Mouse (Mus musculus): ENCODE results near the gene Dusp12. TPM values are rescaled to one million over a fixed set of nuclear protein-coding genes. Genes with fewer than 3 reads are reported as not detected.

Dusp12 gene
- total and polyA plus RNA-seq, 2 experiments from 2014 or later, result 37.4 to 41.0 TPM

GRCm38 (mm10) chr1:170834756-170835155 lies 50.6 kb downstream of the Dusp12 start:
- Histone ChIP-seq H3K27me3 (ENCODE audit: insufficient read depth, low read length) (no peaks in the 10 kb centered on the region), H3K4me2 (ENCODE audit: low read depth) (no peak overlapping the region), H3K4me1 (ENCODE audit: insufficient read depth) (no peaks in the 10 kb centered on the region), H3K27ac (ENCODE audit: low read depth, low read length) (no peak overlapping the region), H3K9ac (no peak overlapping the region), H3K36me3 (ENCODE audit: insufficient read depth) (no peaks in the 10 kb centered on the region; the same call in 1 of the 2 replicates), H3K9me3 (ENCODE audit: low read length) (no peaks in the 10 kb centered on the region), H3K4me3 (ENCODE audit: low read depth, low read length) (no peak overlapping the region)
- 70% methylated on average over 9 of the region's 9 CpGs for WGBS
- DNase-seq, result no peak
- TF ChIP-seq CTCF (IDR thresholded peaks at IDR 0.05; ENCODE audit: low read depth), result no peak
- no peak for ATAC-seq

GRCm38 (mm10) chr1:170829781-170830180 lies 55.6 kb downstream of the Dusp12 start:
- no peaks in the 10 kb centered on the region for H3K9me3 ChIP-seq (ENCODE audit: low read length)
- no peak for ATAC-seq
- H3K4me2 ChIP-seq (ENCODE audit: low read depth), result no peak overlapping the region
- H3K4me3 ChIP-seq (ENCODE audit: low read depth, low read length), result no peak overlapping the region
- no peak for DNase-seq
- no peak overlapping the region for H3K9ac ChIP-seq
- no peak overlapping the region for H3K27ac ChIP-seq (ENCODE audit: low read depth, low read length)
- H3K27me3 ChIP-seq (ENCODE audit: insufficient read depth, low read length), result no peaks in the 10 kb centered on the region
- H3K4me1 ChIP-seq (ENCODE audit: insufficient read depth), result no peaks in the 10 kb centered on the region
- H3K36me3 ChIP-seq (ENCODE audit: insufficient read depth), result no peaks in the 10 kb centered on the region; the same call in 1 of the 2 replicates
- 80% methylated on average over 1 of the region's 1 CpGs for WGBS
- TF ChIP-seq CTCF (IDR thresholded peaks at IDR 0.05; ENCODE audit: low read depth), result no peak

GRCm38 (mm10) chr1:170829344-170829743 lies 56.0 kb downstream of the Dusp12 start:
- ATAC-seq (no peak), DNase-seq (no peak)
- 77% methylated on average over 6 of the region's 6 CpGs for WGBS
- Histone ChIP-seq H3K36me3 (ENCODE audit: insufficient read depth) (no peaks in the 10 kb centered on the region; the same call in 1 of the 2 replicates), H3K4me3 (ENCODE audit: low read depth, low read length) (no peak overlapping the region), H3K27me3 (ENCODE audit: insufficient read depth, low read length) (no peaks in the 10 kb centered on the region), H3K4me1 (ENCODE audit: insufficient read depth) (no peaks in the 10 kb centered on the region), H3K9me3 (ENCODE audit: low read length) (no peaks in the 10 kb centered on the region), H3K9ac (no peak overlapping the region), H3K4me2 (ENCODE audit: low read depth) (no peak overlapping the region), H3K27ac (ENCODE audit: low read depth, low read length) (no peak overlapping the region)
- TF ChIP-seq CTCF (IDR thresholded peaks at IDR 0.05; ENCODE audit: low read depth), result no peak

Other genes with a start within 250 kb of the Dusp12 start
- 11.6 and 13.1 TPM in 2 replicates for gene Olfml2b, start 241.0 kb downstream of the Dusp12 start, total RNA-seq (2014; rRNA removed)
- 6.5 and 7.9 TPM in 2 replicates for gene Olfml2b, start 241.0 kb downstream of the Dusp12 start, polyA plus RNA-seq (2015; fragmentation: Nextera tagmentation; extraction: Ambion mirVana)
- 14.3 and 18.1 TPM in 2 replicates for gene Atf6, start 17.8 kb downstream of the Dusp12 start, total RNA-seq (2014; rRNA removed)
- gene Atf6, start 17.8 kb downstream of the Dusp12 start, polyA plus RNA-seq (2015; fragmentation: Nextera tagmentation; extraction: Ambion mirVana), result 3.7 and 5.3 TPM in 2 replicates
- gene Gm26620, start 475 bp downstream of the Dusp12 start, total RNA-seq (2014; rRNA removed), result 2.4 TPM in 1 of 2 replicates, not detected in the other
- gene Gm26620, start 475 bp downstream of the Dusp12 start, polyA plus RNA-seq (2015; fragmentation: Nextera tagmentation; extraction: Ambion mirVana), result 0.43 and 0.48 TPM in 2 replicates
- not detected in 2 replicates for gene Fcrlb, start 27.4 kb upstream of the Dusp12 start, total RNA-seq (2014; rRNA removed)
- 0.40 and 1.1 TPM in 2 replicates for gene Fcrlb, start 27.4 kb upstream of the Dusp12 start, polyA plus RNA-seq (2015; fragmentation: Nextera tagmentation; extraction: Ambion mirVana)
- not detected in 2 replicates for gene Fcrla, start 42.0 kb upstream of the Dusp12 start, total RNA-seq (2014; rRNA removed)
- gene Fcrla, start 42.0 kb upstream of the Dusp12 start, polyA plus RNA-seq (2015; fragmentation: Nextera tagmentation; extraction: Ambion mirVana), result 0.11 TPM in 1 of 2 replicates, not detected in the other
- 2.2 and 2.3 TPM in 2 replicates for gene Fcgr2b, start 91.0 kb upstream of the Dusp12 start, total RNA-seq (2014; rRNA removed)
- gene Fcgr2b, start 91.0 kb upstream of the Dusp12 start, polyA plus RNA-seq (2015; fragmentation: Nextera tagmentation; extraction: Ambion mirVana), result 3.8 and 3.9 TPM in 2 replicates
- gene Fcgr4, start 133.4 kb upstream of the Dusp12 start, total RNA-seq (2014; rRNA removed), result 0.76 TPM in 1 of 2 replicates, not detected in the other
- gene Fcgr4, start 133.4 kb upstream of the Dusp12 start, polyA plus RNA-seq (2015; fragmentation: Nextera tagmentation; extraction: Ambion mirVana), result 0.44 and 0.67 TPM in 2 replicates
- gene Fcgr3, start 179.4 kb upstream of the Dusp12 start, total RNA-seq (2014; rRNA removed), result 13.5 and 14.9 TPM in 2 replicates
- 13.9 and 14.6 TPM in 2 replicates for gene Fcgr3, start 179.4 kb upstream of the Dusp12 start, polyA plus RNA-seq (2015; fragmentation: Nextera tagmentation; extraction: Ambion mirVana)
- gene Cfap126, start 228.4 kb upstream of the Dusp12 start, total RNA-seq (2014; rRNA removed), result 1.7 and 2.4 TPM in 2 replicates
- 11.7 and 13.7 TPM in 2 replicates for gene Cfap126, start 228.4 kb upstream of the Dusp12 start, polyA plus RNA-seq (2015; fragmentation: Nextera tagmentation; extraction: Ambion mirVana)

All from forebrain, postnatal 0 days (tissue).